Mouse (Mus musculus) heart, postnatal 0 days (tissue): ENCODE results near the gene Zfp385b. TPM values are rescaled to one million over a fixed set of nuclear protein-coding genes. Genes with fewer than 3 reads are reported as not detected.

ENCODE experiments used
- ATAC-seq: fragments of 200-750 bp; cut with Nextera tagmentation; 2 replicates; pipeline ENCODE4 v1.8.0; 2017; ENCODE audit warnings: low read depth, moderate number of reproducible peaks, moderate library complexity; ENCODE audit not compliant: insufficient read depth
- DNase-seq: peaks from one replicate; pipeline ENCODE4 v3.0.0-alpha.2; 2016; ENCODE audit warnings: low spot score
- H3K27ac ChIP-seq: fragments of 300-500 bp; sonication (generic); 2 replicates; pipeline ENCODE4 v1.5.1; 2014; ENCODE audit warnings: low read depth, mild to moderate bottlenecking
- H3K27me3 ChIP-seq: fragments of 300-500 bp; sonication (generic); 2 replicates; pipeline ENCODE4 v1.6.1; 2014; ENCODE audit warnings: low read length, mixed read lengths; ENCODE audit not compliant: control insufficient read depth, insufficient read depth
- H3K36me3 ChIP-seq: fragments of 300-500 bp; sonication (generic); replicated peaks from 2 replicates; pipeline ENCODE4 v1.6.1; 2014; ENCODE audit warnings: low read length, mixed read lengths; ENCODE audit not compliant: control insufficient read depth, insufficient read depth
- H3K4me1 ChIP-seq: fragments of 300-500 bp; sonication (generic); 2 replicates; pipeline ENCODE4 v1.6.1; 2014; ENCODE audit warnings: antibody characterized with exemption; ENCODE audit not compliant: control insufficient read depth, insufficient read depth
- H3K4me2 ChIP-seq: fragments of 300-500 bp; sonication (generic); 2 replicates; pipeline ENCODE4 v1.6.1; 2014; ENCODE audit warnings: low read depth, mild to moderate bottlenecking, low read length, moderate library complexity
- H3K4me3 ChIP-seq: fragments of 300-500 bp; sonication (generic); 2 replicates; pipeline ENCODE4 v1.5.1; 2014; ENCODE audit warnings: low read depth, low read length
- H3K9ac ChIP-seq: fragments of 300-500 bp; sonication (generic); replicated peaks from 2 replicates; pipeline ENCODE4 v1.6.1; 2014; ENCODE audit warnings: low read depth, low read length, mixed read lengths
- H3K9me3 ChIP-seq: fragments of 300-500 bp; sonication (generic); replicated peaks from 2 replicates; pipeline ENCODE4 v1.6.1; 2016; ENCODE audit warnings: low read length; ENCODE audit not compliant: control insufficient read depth
- CTCF ChIP-seq: IDR thresholded peaks from 2 replicates; pipeline ENCODE4 v1.5.1; 2016; ENCODE audit warnings: antibody characterized with exemption, control low read depth, low read depth
- EP300 ChIP-seq: IDR thresholded peaks from 2 replicates; pipeline ENCODE4 v1.6.1; 2016; ENCODE audit warnings: antibody characterized with exemption, low read depth
- WGBS: fragments of 180-500 bp; shearing (Covaris S2); extraction: QIAGEN DNeasy Blood & Tissue Kit; methylation state at CpG from one replicate; pipeline ENCODE4 v1.1.7; 2014; 5-methylcytosine and 5-hydroxymethylcytosine counted together
- polyA plus RNA-seq: library from polyadenylated mRNA; unstranded; fragments of >200 nt; fragmentation: Nextera tagmentation; extraction: Ambion mirVana; gene quantifications from 2 replicates; pipeline ENCODE4 v1.2.1, GENCODE M21; 2015
- total RNA-seq: library from RNA; depleted of rRNA; stranded (reverse); fragments of >200 nt; gene quantifications from 2 replicates; pipeline ENCODE4 v1.2.3, GENCODE M21; 2014; ENCODE audit warnings: low replicate concordance

The Zfp385b gene
- total and polyA plus RNA-seq, 2 experiments from 2014 or later = 1.8 to 4.2 TPM

- Histone ChIP-seq H3K27me3 (no peaks in the 10 kb centered on the region), H3K27ac (no peak overlapping the region), H3K36me3 (no peaks in the 10 kb centered on the region), H3K4me1 (no peaks in the 10 kb centered on the region), H3K9ac (no peak overlapping the region), H3K4me3 (no peak overlapping the region), H3K9me3 (no peaks in the 10 kb centered on the region), H3K4me2 (no peak overlapping the region)
- 55% methylated on average over 3 of the region's 3 CpGs for WGBS
- TF ChIP-seq CTCF (no peak), EP300 (no peak)
- no peak for ATAC-seq
- DNase-seq = no peak
These were observed 16.3 kb upstream of the Zfp385b start for GRCm38 (mm10) chr2:77835781-77836180.

- Histone ChIP-seq H3K4me2 (peak overlapping the region; percentile 22), H3K4me1 (no peaks in the 10 kb centered on the region), H3K27me3 (no peaks in the 10 kb centered on the region), H3K9me3 (0 out of 2 replicates have a peak, but pooled peaks cover 3% of the 10 kb centered on the region), H3K36me3 (no peaks in the 10 kb centered on the region), H3K4me3 (0 out of 2 replicates have a peak overlapping the region, but pooled peaks have one; percentile 8), H3K27ac (peak overlapping the region; percentile 46), H3K9ac (no peak overlapping the region)
- WGBS = 29% methylated on average over 7 of the region's 7 CpGs
- DNase-seq (peak; percentile 40), ATAC-seq (peak; percentile 94)
- TF ChIP-seq EP300 (no peak; the same call in 1 of the 2 replicates), CTCF (no peak)
These were observed 6.8 kb upstream of the Zfp385b start for GRCm38 (mm10) chr2:77826133-77826828.

- no peak for ATAC-seq
- no peak overlapping the region for H3K9ac ChIP-seq
- no peak overlapping the region for H3K27ac ChIP-seq
- H3K4me2 ChIP-seq = no peak overlapping the region
- H3K36me3 ChIP-seq = no peaks in the 10 kb centered on the region
- peaks cover 3% of the 10 kb centered on the region; the same call in 1 of the 2 replicates for H3K27me3 ChIP-seq
- 81% methylated on average over 5 of the region's 5 CpGs for WGBS
- no peak for TF ChIP-seq EP300
- TF ChIP-seq CTCF = no peak
- H3K4me3 ChIP-seq = no peak overlapping the region
- no peaks in the 10 kb centered on the region for H3K4me1 ChIP-seq
- no peak for DNase-seq
- H3K9me3 ChIP-seq = 0 out of 2 replicates have a peak, but pooled peaks cover 3% of the 10 kb centered on the region
These were observed 3.6 kb upstream of the Zfp385b start for GRCm38 (mm10) chr2:77823026-77823425.

DNA sequence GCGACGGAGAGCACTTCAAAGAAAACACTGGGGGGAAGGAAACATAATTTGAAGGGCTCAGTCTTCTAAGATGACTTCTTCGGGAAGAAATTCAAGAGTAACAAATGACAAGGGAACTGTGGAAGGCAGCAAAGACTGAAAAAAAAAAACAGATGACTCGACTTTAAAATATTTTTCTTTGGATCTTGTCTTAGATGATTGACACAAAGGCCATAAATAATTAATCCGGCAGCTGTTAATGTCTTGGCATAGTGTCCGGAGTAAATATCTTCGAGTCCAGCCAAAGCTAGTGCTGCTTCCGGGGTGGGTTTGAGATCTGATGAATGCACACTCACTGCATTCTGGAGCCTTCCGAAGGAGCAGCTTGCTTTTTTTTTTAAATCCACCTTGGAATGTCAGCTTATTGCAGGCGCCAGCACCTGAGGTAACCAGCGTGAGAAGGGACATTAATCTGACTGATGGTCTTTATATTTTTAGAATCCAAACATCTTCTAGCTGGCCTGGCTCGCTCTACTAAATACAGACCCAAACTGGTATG lies 2.0 kb downstream of the Zfp385b start:
- no peak for ATAC-seq
- DNase-seq = no peak
- TF ChIP-seq CTCF (no peak), EP300 (no peak)
- Histone ChIP-seq H3K27me3 (peaks cover 37% of the 10 kb centered on the region), H3K4me1 (peaks cover 10% of the 10 kb centered on the region; the same call in 1 of the 2 replicates), H3K4me2 (peak overlapping the region; percentile 99), H3K9ac (peak overlapping the region; percentile 55), H3K9me3 (0 out of 2 replicates have a peak, but pooled peaks cover 3% of the 10 kb centered on the region), H3K36me3 (no peaks in the 10 kb centered on the region), H3K27ac (no peak overlapping the region), H3K4me3 (peak overlapping the region; percentile 65)
- 30% methylated on average over 12 of the region's 12 CpGs for WGBS

DNA sequence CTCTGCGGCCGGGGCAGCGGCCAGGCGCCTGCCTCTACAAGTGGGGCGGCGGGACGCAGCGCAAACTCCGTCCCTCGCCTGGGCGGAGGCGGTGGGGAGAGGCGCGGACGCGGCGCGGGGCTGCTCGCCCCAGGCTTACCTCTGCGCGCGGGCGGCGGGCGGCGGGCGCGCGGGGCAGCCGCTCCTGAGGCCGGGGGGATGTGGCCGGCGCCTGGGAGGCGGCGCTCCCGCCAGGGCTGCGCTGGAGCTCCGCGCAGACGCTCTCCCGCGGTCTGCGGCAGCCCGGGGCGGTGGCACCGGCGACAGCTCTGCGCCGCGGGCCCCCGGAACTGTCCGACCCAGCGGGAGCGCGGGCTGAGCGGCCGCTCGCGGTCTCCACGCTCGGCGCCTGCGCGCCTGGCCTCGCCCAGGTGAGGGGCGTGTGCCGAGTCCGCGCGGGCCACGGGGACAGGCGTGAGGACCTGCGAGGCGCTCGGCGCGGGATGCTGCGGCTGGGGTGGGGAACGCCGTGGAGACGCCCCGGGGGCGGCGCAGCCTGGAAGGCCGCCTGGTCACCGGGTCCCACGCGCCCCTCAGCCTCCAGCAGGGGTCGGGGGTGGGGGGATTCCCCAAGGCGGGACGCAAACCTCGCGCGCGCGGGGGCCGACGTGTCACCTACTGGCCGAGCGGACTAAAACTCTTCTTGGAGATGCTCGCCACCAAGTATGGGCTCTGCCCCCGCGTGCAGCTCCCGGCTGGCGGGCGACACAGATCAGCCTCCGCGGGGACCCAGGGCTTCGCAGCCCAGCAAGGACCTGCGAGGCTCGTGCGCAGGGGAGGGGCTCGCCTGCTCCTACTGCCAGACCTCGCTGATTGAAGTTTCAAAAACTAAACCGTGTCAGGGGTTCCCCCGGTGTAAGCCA lies 2.8 kb downstream of the Zfp385b start:
- Histone ChIP-seq H3K27ac (no peak overlapping the region), H3K9me3 (0 out of 2 replicates have a peak, but pooled peaks cover 3% of the 10 kb centered on the region), H3K4me3 (peak overlapping the region; percentile 65), H3K9ac (peak overlapping the region; percentile 55), H3K27me3 (peaks cover 37% of the 10 kb centered on the region), H3K4me2 (peak overlapping the region; percentile 99), H3K4me1 (peaks cover 10% of the 10 kb centered on the region; the same call in 1 of the 2 replicates), H3K36me3 (no peaks in the 10 kb centered on the region)
- WGBS = under 1% methylated on average over 92 of the region's 116 CpGs
- peak; percentile 84 for ATAC-seq
- no peak for DNase-seq
- no peak for TF ChIP-seq EP300
- TF ChIP-seq CTCF = no peak
